Mouse (Mus musculus): Measurements from ENCODE around the gene Hist1h2bg.

The Hist1h2bg gene

GRCm38 (mm10) chr13:23571022-23571503 lies at the start of gene Hist1h2bg, which contains the start of gene Hist1h2ae:
Gene Hist1h2bg (plus strand): TSS chr13:23571396.
Gene Hist1h2ae (minus strand): TSS chr13:23571220.
- DNase-seq (ENCODE audit: low spot score in 2 of 2): peak; percentile 74 to 75

- DNase-seq (ENCODE audit: low spot score in 2 of 2): peak; percentile 87 to 92
Measured at GRCm38 (mm10) chr13:23521703-23522102, 49.5 kb upstream of the Hist1h2bg start.

GRCm38 (mm10) chr13:23523976-23524375 lies 47.2 kb upstream of the Hist1h2bg start:
- DNase-seq (ENCODE audit: low spot score in 2 of 2): no peak

GRCm38 (mm10) chr13:23524654-23525053 lies 46.5 kb upstream of the Hist1h2bg start:
- DNase-seq (ENCODE audit: low spot score in 2 of 2): peak; percentile 73 to 76

- no peak for DNase-seq (ENCODE audit: low spot score in 2 of 2)
Measured at GRCm38 (mm10) chr13:23525901-23526300, 45.3 kb upstream of the Hist1h2bg start.

- peak; percentile 98 for DNase-seq (ENCODE audit: low spot score in 2 of 2)
Measured at GRCm38 (mm10) chr13:23526312-23526711, 44.9 kb upstream of the Hist1h2bg start.

- DNase-seq (ENCODE audit: low spot score in 2 of 2): no peak
Measured at GRCm38 (mm10) chr13:23529005-23529404, 42.2 kb upstream of the Hist1h2bg start.

- DNase-seq (ENCODE audit: low spot score in 2 of 2): no peak
Measured at GRCm38 (mm10) chr13:23529480-23530165, 41.6 kb upstream of the Hist1h2bg start.

- peak; percentile 77 to 79 for DNase-seq (ENCODE audit: low spot score in 2 of 2)
Measured at GRCm38 (mm10) chr13:23530181-23530900, 40.9 kb upstream of the Hist1h2bg start.

- peak; percentile 98 for DNase-seq (ENCODE audit: low spot score in 2 of 2)
Measured at GRCm38 (mm10) chr13:23530901-23531875, 40.0 kb upstream of the Hist1h2bg start, which contains the start of gene Hist1h4h. Gene Hist1h4h (plus strand): TSS chr13:23531050.

GRCm38 (mm10) chr13:23532262-23533075 lies 38.7 kb upstream of the Hist1h2bg start:
- DNase-seq (ENCODE audit: low spot score in 2 of 2): no peak

GRCm38 (mm10) chr13:23533560-23534367 lies 37.4 kb upstream of the Hist1h2bg start, which contains the start of gene Hist1h2af:
Gene Hist1h2af (plus strand): TSS chr13:23533906.
- peak; percentile 75 to 83 for DNase-seq (ENCODE audit: low spot score in 2 of 2)

- DNase-seq (ENCODE audit: low spot score in 2 of 2): peak; percentile 26 to 34
Measured at GRCm38 (mm10) chr13:23534368-23535131, 36.6 kb upstream of the Hist1h2bg start.

GRCm38 (mm10) chr13:23535137-23536075 lies 35.8 kb upstream of the Hist1h2bg start, which contains the start of gene Hist1h3g:
Gene Hist1h3g (plus strand): TSS chr13:23535422.
- DNase-seq (ENCODE audit: low spot score in 2 of 2): peak; percentile 95

GRCm38 (mm10) chr13:23536076-23536822 lies 34.9 kb upstream of the Hist1h2bg start:
- DNase-seq (ENCODE audit: low spot score in 2 of 2): no peak

GRCm38 (mm10) chr13:23537006-23537710 lies 34.0 kb upstream of the Hist1h2bg start:
- no peak for DNase-seq (ENCODE audit: low spot score in 2 of 2)
